Mouse (Mus musculus) olfactory bulb, adult 2 months (tissue): ENCODE measurements around the gene Sparcl1. TPM values are rescaled to one million over a fixed set of nuclear protein-coding genes. Genes with fewer than 3 reads are reported as not detected.
A peak's percentile ranks its signal among the peaks of the same experiment; 100 is the strongest.

ENCODE experiments used
- H3K27ac ChIP-seq: fragments of 200-500 bp; 2 replicates; pipeline ENCODE4 v1.5.1; 2012; ENCODE audit warnings: low read depth, low read length; ENCODE audit not compliant: insufficient read depth
- H3K4me1 ChIP-seq: fragments of 200-500 bp; 2 replicates; pipeline ENCODE4 v1.6.1; 2012; ENCODE audit warnings: low read length; ENCODE audit not compliant: control insufficient read depth, insufficient read depth
- H3K4me3 ChIP-seq: fragments of 200-500 bp; 2 replicates; pipeline ENCODE4 v1.5.1; 2012; ENCODE audit warnings: mild to moderate bottlenecking, low read depth, low read length, moderate library complexity; ENCODE audit not compliant: insufficient read depth
- CTCF ChIP-seq: fragments of 200-500 bp; IDR thresholded peaks from 2 replicates; pipeline ENCODE4 v1.5.1; 2012; ENCODE audit warnings: low read depth, mild to moderate bottlenecking, low read length, moderate library complexity; ENCODE audit not compliant: insufficient read depth
- POLR2A ChIP-seq: fragments of 200-500 bp; IDR thresholded peaks from 2 replicates; pipeline ENCODE4 v1.6.1; 2012; ENCODE audit warnings: mild to moderate bottlenecking, low read depth, low read length, moderate library complexity; ENCODE audit not compliant: insufficient read depth
- whole genome bisulfite sequencing: fragments of 180-500 bp; shearing (Covaris S2); methylation state at CpG from one replicate; pipeline ENCODE4 v1.1.7; 2018; 5-methylcytosine and 5-hydroxymethylcytosine counted together
- polyA plus RNA-seq: library from polyadenylated mRNA; stranded (reverse); fragments of >200 nt; gene quantifications from 2 replicates; pipeline ENCODE4 v1.2.4, GENCODE M21; 2012; ENCODE audit warnings: low replicate concordance; ENCODE audit not compliant: missing spikeins, insufficient read depth, insufficient read length

Gene Sparcl1
- polyA plus RNA-seq, 1 experiment, result 627 TPM

- 24% methylated on average over 12 of the region's 12 CpGs for WGBS
- TF ChIP-seq POLR2A (no peak), CTCF (peak; percentile 90)
- Histone ChIP-seq H3K4me3 (no peak overlapping the region), H3K4me1 (peaks cover 5% of the 10 kb centered on the region), H3K27ac (no peak overlapping the region)
Measured at GRCm38 (mm10) chr5:104074388-104074787, 39.1 kb downstream of the Sparcl1 start.

DNA sequence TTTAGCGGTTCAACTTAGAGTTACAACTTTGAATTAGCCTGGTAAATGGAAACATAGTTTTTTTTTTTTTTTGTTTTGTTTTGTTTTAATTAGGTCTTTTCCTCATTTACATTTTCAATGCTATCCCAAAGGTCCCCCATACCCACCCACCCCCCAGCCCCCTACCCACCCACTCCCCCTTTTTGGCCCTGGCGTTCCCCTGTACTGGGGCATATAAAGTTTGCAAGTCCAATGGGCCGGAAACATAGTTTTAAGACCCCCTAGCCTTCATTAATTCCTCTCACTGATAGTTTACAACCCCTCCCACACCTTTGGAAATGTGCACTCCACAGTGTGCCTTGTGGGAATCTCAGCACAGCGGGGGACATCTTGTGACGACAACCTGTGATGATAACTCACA is 39.9 kb downstream of the Sparcl1 start:
- no peak for TF ChIP-seq CTCF
- TF ChIP-seq POLR2A, result no peak
- Histone ChIP-seq H3K4me3 (no peak overlapping the region), H3K27ac (no peak overlapping the region), H3K4me1 (peaks cover 5% of the 10 kb centered on the region)
- WGBS, result 84% methylated on average over 5 of the region's 5 CpGs

GRCm38 (mm10) chr5:104072272-104072886 is 41.2 kb downstream of the Sparcl1 start:
- Histone ChIP-seq H3K4me1 (peaks cover 5% of the 10 kb centered on the region), H3K4me3 (no peak overlapping the region), H3K27ac (peak overlapping the region; percentile 53; the same call in 1 of the 2 replicates)
- TF ChIP-seq POLR2A (no peak), CTCF (no peak)
- 41% methylated on average over 7 of the region's 8 CpGs for WGBS

GRCm38 (mm10) chr5:104071048-104071447 is 42.5 kb downstream of the Sparcl1 start:
- Histone ChIP-seq H3K4me3 (no peak overlapping the region), H3K27ac (no peak overlapping the region), H3K4me1 (peaks cover 5% of the 10 kb centered on the region)
- WGBS, result 77% methylated on average over 4 of the region's 4 CpGs
- no peak for TF ChIP-seq CTCF
- TF ChIP-seq POLR2A, result no peak

DNA sequence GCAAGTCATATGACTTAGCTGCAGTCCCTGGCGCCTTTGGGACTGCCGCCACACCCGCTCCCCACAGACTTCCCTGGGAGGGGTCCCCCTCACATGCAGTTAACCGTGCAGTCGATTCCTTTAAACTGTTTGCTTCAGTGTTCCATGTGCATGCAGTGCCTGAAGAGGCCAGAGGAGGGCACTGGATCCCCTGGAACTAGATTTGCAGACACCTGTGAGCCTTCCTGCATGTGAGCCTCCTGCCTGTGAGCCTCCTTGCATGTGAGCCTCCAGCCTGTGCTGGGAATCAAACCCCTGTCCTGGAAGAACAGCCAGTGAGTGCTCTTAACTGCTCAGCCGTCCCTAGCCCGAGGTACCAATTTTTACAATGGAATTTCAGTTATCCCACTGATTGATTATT is 44.8 kb downstream of the Sparcl1 start:
- TF ChIP-seq POLR2A (no peak), CTCF (0 out of 2 replicates have a peak, but pooled peaks have one; percentile 7)
- H3K4me3 ChIP-seq, result no peak overlapping the region
- no peak overlapping the region for H3K27ac ChIP-seq
- H3K4me1 ChIP-seq, result peaks cover 3% of the 10 kb centered on the region
- 83% methylated on average over 7 of the region's 7 CpGs for WGBS

GRCm38 (mm10) chr5:104062773-104063551 is 50.6 kb downstream of the Sparcl1 start:
- no peak for TF ChIP-seq POLR2A
- no peak for TF ChIP-seq CTCF
- no peak overlapping the region for H3K4me3 ChIP-seq
- WGBS, result 76% methylated on average over 11 of the region's 11 CpGs
- peak overlapping the region; percentile 25; the same call in 1 of the 2 replicates for H3K27ac ChIP-seq
- peaks cover 6% of the 10 kb centered on the region; the same call in 1 of the 2 replicates for H3K4me1 ChIP-seq

- TF ChIP-seq CTCF, result no peak
- TF ChIP-seq POLR2A, result no peak
- H3K4me3 ChIP-seq, result no peak overlapping the region
- peak overlapping the region; percentile 25 for H3K27ac ChIP-seq
- WGBS, result 72% methylated on average over 13 of the region's 13 CpGs
- peaks cover 6% of the 10 kb centered on the region; the same call in 1 of the 2 replicates for H3K4me1 ChIP-seq
Measured at GRCm38 (mm10) chr5:104061936-104062772, 51.4 kb downstream of the Sparcl1 start.

- 39% methylated on average over 5 of the region's 5 CpGs for WGBS
- Histone ChIP-seq H3K4me3 (no peak overlapping the region), H3K4me1 (peaks cover 10% of the 10 kb centered on the region; the same call in 1 of the 2 replicates), H3K27ac (0 out of 2 replicates have a peak overlapping the region, but pooled peaks have one; percentile 64)
- no peak for TF ChIP-seq CTCF
- TF ChIP-seq POLR2A, result no peak
Measured at GRCm38 (mm10) chr5:104060429-104060828, 53.1 kb downstream of the Sparcl1 start.

DNA sequence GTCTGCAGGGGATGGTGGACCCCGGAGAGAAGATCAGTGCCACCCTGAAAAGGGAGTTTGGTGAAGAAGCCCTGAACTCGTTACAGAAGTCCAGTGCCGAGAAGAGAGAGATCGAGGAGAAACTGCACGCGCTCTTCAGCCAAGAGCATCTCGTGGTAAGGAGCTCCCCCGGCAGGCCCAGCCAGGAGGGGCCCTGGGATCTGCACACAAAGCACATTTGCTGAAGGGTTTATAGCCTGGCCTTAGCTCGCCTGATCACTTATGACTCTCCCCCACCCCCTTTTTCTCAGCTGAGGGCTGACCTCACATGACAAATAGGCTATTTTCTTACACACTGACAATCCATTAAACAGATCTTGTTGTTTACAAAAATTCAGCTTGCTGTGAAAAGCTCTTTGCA is 53.9 kb downstream of the Sparcl1 start:
- H3K27ac ChIP-seq, result peak overlapping the region; percentile 58; the same call in 1 of the 2 replicates
- 50% methylated on average over 9 of the region's 9 CpGs for WGBS
- H3K4me3 ChIP-seq, result no peak overlapping the region
- TF ChIP-seq POLR2A (no peak), CTCF (no peak)
- H3K4me1 ChIP-seq, result peaks cover 10% of the 10 kb centered on the region; the same call in 1 of the 2 replicates
